Mouse (Mus musculus): ENCODE measurements at regions not wholly inside any gene's neighbourhood (a gene's known extent, or its start where the extent isn't known, plus 50 kb on each side); places are given as distances from the start of the nearest gene placed in this dataset.

GRCm38 (mm10) chr1:121029375-121029774, 303.0 kb downstream of the Insig2 start:
- TF ChIP-seq POLR2A (IDR thresholded peaks at IDR 0.05; ENCODE audit: extremely low read depth, insufficient read depth, low read length) (no peak), CTCF (IDR thresholded peaks at IDR 0.05; ENCODE audit: extremely low read depth, insufficient read depth, low read length) (no peak)

Data from cortical plate, adult 2 months (tissue).